Mouse (Mus musculus): ENCODE data around the gene March8. TPM values are rescaled to one million over a fixed set of nuclear protein-coding genes. Genes with fewer than 3 reads are reported as not detected.

Gene March8
- 0.45 TPM for polyA plus RNA-seq (2017; shearing (Covaris generic))

GRCm38 (mm10) chr6:116337835-116338501, at the start of gene March8:
March8 (plus strand) TSS chr6:116338024.

Other genes starting within 250 kb of the March8 start
- 9.3 TPM for gene Tmcc1, start 144.5 kb upstream of the March8 start, polyA plus RNA-seq (2017; shearing (Covaris generic))
- gene Washc2, start 130.0 kb upstream of the March8 start, polyA plus RNA-seq (2017; shearing (Covaris generic)), result 100 TPM
- 1.9 TPM for gene Zfand4, start 73.8 kb upstream of the March8 start, polyA plus RNA-seq (2017; shearing (Covaris generic))
- gene Alox5, start 123.2 kb downstream of the March8 start, polyA plus RNA-seq (2017; shearing (Covaris generic)), result not detected
- not detected for gene Olfr211, start 151.1 kb downstream of the March8 start, polyA plus RNA-seq (2017; shearing (Covaris generic))
- not detected for gene Olfr212, start 168.5 kb downstream of the March8 start, polyA plus RNA-seq (2017; shearing (Covaris generic))
- not detected for gene Olfr213, start 200.4 kb downstream of the March8 start, polyA plus RNA-seq (2017; shearing (Covaris generic))
- gene Gm5580, start 213.1 kb downstream of the March8 start, polyA plus RNA-seq (2017; shearing (Covaris generic)), result 0.35 TPM
- not detected for gene Olfr214, start 216.2 kb downstream of the March8 start, polyA plus RNA-seq (2017; shearing (Covaris generic))
- not detected for gene Olfr215, start 246.2 kb downstream of the March8 start, polyA plus RNA-seq (2017; shearing (Covaris generic))